Mouse (Mus musculus) lung, embryonic 16.5 days (tissue): ENCODE data around the gene Ip6k2. TPM values are rescaled to one million over a fixed set of nuclear protein-coding genes. Genes with fewer than 3 reads are reported as not detected.

ENCODE experiments used
- ATAC-seq: fragments of 200-750 bp; cut with Nextera tagmentation; 2 replicates; pipeline ENCODE4 v1.8.0; 2017; ENCODE audit warnings: low read depth, mild to moderate bottlenecking, moderate library complexity
- H3K27ac ChIP-seq: fragments of 300-500 bp; sonication (generic); 2 replicates; pipeline ENCODE4 v1.5.1; 2014; ENCODE audit warnings: mild to moderate bottlenecking, control low read depth, low read length
- H3K27me3 ChIP-seq: fragments of 300-500 bp; sonication (generic); 2 replicates; pipeline ENCODE4 v1.6.1; 2014; ENCODE audit warnings: low read depth, low read length, mixed read lengths; ENCODE audit not compliant: control insufficient read depth, insufficient read depth
- H3K36me3 ChIP-seq: fragments of 300-500 bp; sonication (generic); 2 replicates; pipeline ENCODE4 v1.6.1; 2014; ENCODE audit warnings: low read length; ENCODE audit not compliant: control insufficient read depth, insufficient read depth
- H3K4me1 ChIP-seq: fragments of 300-500 bp; sonication (generic); replicated peaks from 2 replicates; pipeline ENCODE4 v1.6.1; 2014; ENCODE audit warnings: low read length, mixed read lengths; ENCODE audit not compliant: control insufficient read depth, insufficient read depth
- H3K4me2 ChIP-seq: fragments of 300-500 bp; sonication (generic); 2 replicates; pipeline ENCODE4 v1.6.1; 2014; ENCODE audit warnings: low read depth, low read length, control low read depth
- H3K4me3 ChIP-seq: fragments of 300-500 bp; sonication (generic); 2 replicates; pipeline ENCODE4 v1.5.1; 2014; ENCODE audit warnings: mild to moderate bottlenecking, low read length, control low read depth
- H3K9ac ChIP-seq: fragments of 300-500 bp; sonication (generic); 2 replicates; pipeline ENCODE4 v1.6.1; 2014; ENCODE audit warnings: low read length, control low read depth
- H3K9me3 ChIP-seq: fragments of 300-500 bp; sonication (generic); 2 replicates; pipeline ENCODE4 v1.6.1; 2016; ENCODE audit warnings: low read length; ENCODE audit not compliant: control insufficient read depth
- WGBS: fragments of 180-500 bp; shearing (Covaris S2); extraction: QIAGEN DNeasy Blood & Tissue Kit; methylation state at CpG from one replicate; pipeline ENCODE4 v1.1.7; 2014; 5-methylcytosine and 5-hydroxymethylcytosine counted together
- polyA plus RNA-seq: library from polyadenylated mRNA; unstranded; fragments of >200 nt; fragmentation: Nextera tagmentation; extraction: Ambion mirVana; gene quantifications from 2 replicates; pipeline ENCODE4 v1.2.1, GENCODE M21; 2015

Ip6k2 gene
- polyA plus RNA-seq, 1 experiment from 2014 or later, result 68.1 TPM

- no peak for ATAC-seq
- Histone ChIP-seq H3K9me3 (no peaks in the 10 kb centered on the region), H3K4me1 (peaks cover 44% of the 10 kb centered on the region), H3K4me2 (no peak overlapping the region), H3K4me3 (no peak overlapping the region), H3K27me3 (no peaks in the 10 kb centered on the region), H3K36me3 (peaks cover 10% of the 10 kb centered on the region), H3K27ac (no peak overlapping the region), H3K9ac (no peak overlapping the region)
- 55% methylated on average over 1 of the region's 1 CpGs for WGBS
Measured at GRCm38 (mm10) chr9:108792307-108792706, 8.7 kb downstream of the Ip6k2 start.

- Histone ChIP-seq H3K36me3 (peaks cover 14% of the 10 kb centered on the region), H3K9ac (no peak overlapping the region), H3K27ac (no peak overlapping the region), H3K4me3 (no peak overlapping the region), H3K27me3 (no peaks in the 10 kb centered on the region), H3K9me3 (no peaks in the 10 kb centered on the region), H3K4me1 (peaks cover 44% of the 10 kb centered on the region), H3K4me2 (no peak overlapping the region)
- WGBS, result 38% methylated on average over 3 of the region's 3 CpGs
- ATAC-seq, result no peak
Measured at GRCm38 (mm10) chr9:108792730-108793129, 9.1 kb downstream of the Ip6k2 start.

- no peak overlapping the region for H3K27ac ChIP-seq
Measured at GRCm38 (mm10) chr9:108795281-108795680, 11.7 kb downstream of the Ip6k2 start.

GRCm38 (mm10) chr9:108795762-108796161 is 12.2 kb downstream of the Ip6k2 start:
- H3K27ac ChIP-seq, result no peak overlapping the region

More at GRCm38 (mm10) chr9:108795281-108795680, 11.7 kb downstream of the Ip6k2 start:
- 61% methylated on average over 2 of the region's 2 CpGs for WGBS
- Histone ChIP-seq H3K27me3 (no peaks in the 10 kb centered on the region), H3K36me3 (peaks cover 36% of the 10 kb centered on the region), H3K4me2 (no peak overlapping the region), H3K9me3 (no peaks in the 10 kb centered on the region), H3K4me3 (no peak overlapping the region), H3K9ac (no peak overlapping the region), H3K4me1 (peaks cover 34% of the 10 kb centered on the region)
- no peak for ATAC-seq

GRCm38 (mm10) chr9:108796351-108796981 is 12.9 kb downstream of the Ip6k2 start:
- H3K9me3 ChIP-seq, result no peaks in the 10 kb centered on the region
- no peak overlapping the region for H3K27ac ChIP-seq
- ATAC-seq, result 0 out of 2 replicates have a peak, but pooled peaks have one; percentile 27
- H3K36me3 ChIP-seq, result peaks cover 40% of the 10 kb centered on the region
- peaks cover 34% of the 10 kb centered on the region for H3K4me1 ChIP-seq
- no peak overlapping the region for H3K9ac ChIP-seq
- H3K4me2 ChIP-seq, result no peak overlapping the region
- WGBS, result 79% methylated on average over 4 of the region's 4 CpGs
- H3K27me3 ChIP-seq, result no peaks in the 10 kb centered on the region
- H3K4me3 ChIP-seq, result no peak overlapping the region

More at GRCm38 (mm10) chr9:108795762-108796161, 12.2 kb downstream of the Ip6k2 start:
- H3K9ac ChIP-seq, result no peak overlapping the region
- H3K27me3 ChIP-seq, result no peaks in the 10 kb centered on the region
- 0 out of 2 replicates have a peak overlapping the region, but pooled peaks have one; percentile 0 for H3K4me2 ChIP-seq
- H3K36me3 ChIP-seq, result peaks cover 37% of the 10 kb centered on the region
- peak; percentile 70 for ATAC-seq
- 30% methylated on average over 11 of the region's 11 CpGs for WGBS
- H3K4me1 ChIP-seq, result peaks cover 34% of the 10 kb centered on the region
- H3K9me3 ChIP-seq, result no peaks in the 10 kb centered on the region
- H3K4me3 ChIP-seq, result no peak overlapping the region

GRCm38 (mm10) chr9:108797477-108797876 is 13.9 kb downstream of the Ip6k2 start:
- Histone ChIP-seq H3K36me3 (peaks cover 49% of the 10 kb centered on the region), H3K27ac (no peak overlapping the region), H3K4me1 (peaks cover 34% of the 10 kb centered on the region), H3K9ac (no peak overlapping the region), H3K9me3 (no peaks in the 10 kb centered on the region), H3K27me3 (no peaks in the 10 kb centered on the region), H3K4me3 (no peak overlapping the region), H3K4me2 (no peak overlapping the region)
- ATAC-seq, result no peak
- WGBS, result 94% methylated on average over 7 of the region's 7 CpGs

GRCm38 (mm10) chr9:108798508-108799075 is 15.0 kb downstream of the Ip6k2 start:
- Histone ChIP-seq H3K4me1 (peaks cover 24% of the 10 kb centered on the region), H3K9ac (no peak overlapping the region), H3K4me2 (no peak overlapping the region), H3K9me3 (no peaks in the 10 kb centered on the region), H3K27me3 (no peaks in the 10 kb centered on the region), H3K27ac (no peak overlapping the region), H3K4me3 (no peak overlapping the region), H3K36me3 (peaks cover 53% of the 10 kb centered on the region)
- no peak for ATAC-seq
- 76% methylated on average over 5 of the region's 5 CpGs for WGBS

- Histone ChIP-seq H3K4me3 (no peak overlapping the region), H3K4me1 (peaks cover 17% of the 10 kb centered on the region), H3K9ac (no peak overlapping the region), H3K36me3 (peaks cover 58% of the 10 kb centered on the region), H3K9me3 (no peaks in the 10 kb centered on the region), H3K27me3 (no peaks in the 10 kb centered on the region), H3K4me2 (no peak overlapping the region), H3K27ac (no peak overlapping the region)
- 55% methylated on average over 3 of the region's 3 CpGs for WGBS
- ATAC-seq, result no peak
Measured at GRCm38 (mm10) chr9:108799564-108799963, 16.0 kb downstream of the Ip6k2 start.

GRCm38 (mm10) chr9:108805768-108806167 is 22.2 kb downstream of the Ip6k2 start:
- H3K9me3 ChIP-seq, result no peaks in the 10 kb centered on the region
- H3K4me3 ChIP-seq, result no peak overlapping the region
- ATAC-seq, result no peak
- no peaks in the 10 kb centered on the region for H3K27me3 ChIP-seq
- WGBS, result 82% methylated on average over 8 of the region's 8 CpGs
- H3K4me1 ChIP-seq, result peaks cover 11% of the 10 kb centered on the region
- no peak overlapping the region for H3K9ac ChIP-seq
- H3K36me3 ChIP-seq, result peaks cover 36% of the 10 kb centered on the region
- no peak overlapping the region for H3K4me2 ChIP-seq
- H3K27ac ChIP-seq, result no peak overlapping the region
